Mouse (Mus musculus): ENCODE results near the gene Sorcs3. TPM values are rescaled to one million over a fixed set of nuclear protein-coding genes. Genes with fewer than 3 reads are reported as not detected.

Gene Sorcs3
- total and polyA plus RNA-seq, 3 experiments, result not detected

DNA sequence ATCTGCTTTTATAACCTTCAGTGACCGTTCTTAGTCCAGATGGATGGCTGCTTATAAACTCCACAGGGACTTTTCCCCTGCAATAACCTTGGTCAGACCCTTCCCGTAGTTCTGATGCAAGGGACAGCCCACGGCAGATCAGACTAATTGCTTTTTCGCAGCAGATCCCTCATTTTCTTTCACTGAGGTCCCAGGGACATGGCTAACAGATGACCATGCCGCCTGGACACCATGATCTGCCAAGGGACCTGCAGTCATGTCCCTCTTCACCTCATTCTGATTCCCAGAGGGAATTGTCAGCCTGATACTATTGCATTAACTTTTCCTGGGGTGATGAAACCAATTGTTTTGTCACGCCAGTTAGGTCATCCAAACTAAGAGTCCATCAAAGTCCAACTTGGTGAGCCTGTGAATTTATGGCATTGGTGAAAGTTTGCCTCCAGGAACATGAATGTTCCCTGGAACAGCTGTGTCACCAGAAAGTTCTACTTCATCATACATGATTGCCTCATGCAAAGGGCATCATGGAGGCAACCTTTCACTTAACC, 494.4 kb downstream of the Sorcs3 start:
- Histone ChIP-seq H3K27ac (ENCODE audit: control insufficient read depth, low read depth, low read length) (no peak overlapping the region), H3K4me3 (ENCODE audit: control insufficient read depth in 1 of 2, insufficient read depth in 1 of 2, low read depth in 2 of 2, low read length in 2 of 2) (no peak overlapping the region), H3K4me1 (ENCODE audit: control insufficient read depth in 1 of 2, insufficient read depth in 2 of 2, low read length in 2 of 2) (no peaks in the 10 kb centered on the region), H3K79me2 (ENCODE audit: control insufficient read depth, insufficient read depth, low read length, poor library complexity) (no peaks in the 10 kb centered on the region), H3K36me3 (ENCODE audit: control insufficient read depth in 1 of 2, insufficient read depth in 2 of 2, low read length in 2 of 2) (no peaks in the 10 kb centered on the region), H3K9ac (ENCODE audit: control insufficient read depth, low read depth, low read length, poor library complexity, severe bottlenecking) (no peak overlapping the region), H3K9me3 (replicated peaks; ENCODE audit: insufficient read depth, low read length) (no peaks in the 10 kb centered on the region), H3K27me3 (ENCODE audit: control insufficient read depth in 1 of 2, insufficient read depth in 2 of 2, low read length in 2 of 2) (no peaks in the 10 kb centered on the region)
- TF ChIP-seq ZNF384 (IDR thresholded peaks at IDR 0.05; ENCODE audit: low read depth, low read length), result no peak
- no peak for TF ChIP-seq HCFC1 (IDR thresholded peaks at IDR 0.05; ENCODE audit: low read depth, low read length)
- no peak for TF ChIP-seq SMC3 (IDR thresholded peaks at IDR 0.05; ENCODE audit: low read depth, low read length)
- no peak for TF ChIP-seq NELFE (IDR thresholded peaks at IDR 0.05; ENCODE audit: low read depth, low read length)
- TF ChIP-seq ZMIZ1 (IDR thresholded peaks at IDR 0.05; ENCODE audit: low read depth, low read length), result no peak
- no peak for TF ChIP-seq RAD21 (IDR thresholded peaks at IDR 0.05; ENCODE audit: low read depth, low read length)
- TF ChIP-seq GATA1 (IDR thresholded peaks at IDR 0.05; ENCODE audit: low read depth, low read length), result no peak
- TF ChIP-seq NRF1 (IDR thresholded peaks at IDR 0.05; ENCODE audit: insufficient read depth, low read depth, low read length, poor library complexity, severe bottlenecking), result no peak
- no peak for TF ChIP-seq TAL1 (IDR thresholded peaks at IDR 0.05; ENCODE audit: low read length)
- no peak for TF ChIP-seq ETS1 (IDR thresholded peaks at IDR 0.05; ENCODE audit: low read depth, low read length)
- DNase-seq (ENCODE audit: low read depth, low spot score), result no peak

DNA sequence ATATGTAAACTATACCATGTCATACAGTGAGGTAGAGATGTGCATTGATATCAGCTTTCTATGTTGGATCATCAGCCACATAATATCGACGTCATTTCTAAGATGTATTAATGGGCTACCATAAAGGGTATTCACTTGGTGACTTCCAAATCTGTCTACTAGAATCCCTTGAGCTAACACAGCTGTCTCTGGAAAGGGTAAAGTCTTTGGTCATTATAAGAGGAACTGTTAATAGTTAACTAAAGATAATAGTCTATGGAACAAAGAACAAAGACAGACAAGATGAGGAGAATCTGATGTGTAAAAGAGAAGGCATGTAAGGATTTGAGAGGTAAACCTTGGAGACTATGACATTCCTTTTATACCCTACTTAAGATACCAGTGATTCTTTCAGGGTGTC, 497.9 kb downstream of the Sorcs3 start:
- Histone ChIP-seq H3K4me1 (ENCODE audit: control insufficient read depth in 1 of 2, insufficient read depth in 2 of 2, low read length in 2 of 2) (no peaks in the 10 kb centered on the region), H3K9ac (ENCODE audit: control insufficient read depth, low read depth, low read length, poor library complexity, severe bottlenecking) (no peak overlapping the region), H3K4me3 (ENCODE audit: control insufficient read depth in 1 of 2, insufficient read depth in 1 of 2, low read depth in 2 of 2, low read length in 2 of 2) (no peak overlapping the region), H3K27ac (ENCODE audit: control insufficient read depth, low read depth, low read length) (no peak overlapping the region), H3K9me3 (replicated peaks; ENCODE audit: insufficient read depth, low read length) (no peaks in the 10 kb centered on the region), H3K27me3 (ENCODE audit: control insufficient read depth in 1 of 2, insufficient read depth in 2 of 2, low read length in 2 of 2) (no peaks in the 10 kb centered on the region), H3K36me3 (ENCODE audit: control insufficient read depth in 1 of 2, insufficient read depth in 2 of 2, low read length in 2 of 2) (no peaks in the 10 kb centered on the region), H3K79me2 (ENCODE audit: control insufficient read depth, insufficient read depth, low read length, poor library complexity) (no peaks in the 10 kb centered on the region)
- TF ChIP-seq MYB (IDR thresholded peaks at IDR 0.05; ENCODE audit: low read depth, low read length) (no peak), MAX (IDR thresholded peaks at IDR 0.05; ENCODE audit: low read length) (no peak), ELF1 (IDR thresholded peaks at IDR 0.05; ENCODE audit: low read depth, low read length) (no peak), NRF1 (IDR thresholded peaks at IDR 0.05; ENCODE audit: insufficient read depth, low read depth, low read length, poor library complexity, severe bottlenecking) (no peak), TCF12 (IDR thresholded peaks at IDR 0.05; ENCODE audit: low read depth, low read length) (no peak), RAD21 (IDR thresholded peaks at IDR 0.05; ENCODE audit: low read depth, low read length) (no peak), USF1 (IDR thresholded peaks at IDR 0.05; ENCODE audit: low read depth, low read length) (no peak)
- no peak for DNase-seq (ENCODE audit: low read depth, low spot score)
